Mouse (Mus musculus) heart, postnatal 14 days (tissue): Measurements from ENCODE around the gene AI413582. TPM values are rescaled to one million over a fixed set of nuclear protein-coding genes. Genes with fewer than 3 reads are reported as not detected.

Experiments
- DNase-seq, 2 experiments: peaks; one replicate each; pipeline ENCODE4 v3.0.0; 2021 to 2022
- intact Hi-C: fragments of 180-260 bp; cut with DNase I; formaldehyde crosslinking; loops from one replicate; pipeline ENCODE4 v1.15.1; 2025
- long read RNA-seq, 2 experiments: library from polyadenylated mRNA; stranded (forward); transcript quantifications; one replicate each; pipeline ENCODE4 v2.0.0; 2021
- total RNA-seq, 2 experiments: library from RNA; stranded (reverse); gene quantifications; 2 replicates each; pipeline ENCODE4 v1.2.3; 2021

The AI413582 gene
- 10 to 100 TPM in 1 of 2 experiments, 1 to 10 TPM in 1; 10.0 to 10.4 TPM for total RNA-seq
- long read RNA-seq, experiment 1, transcript AI413582-204 (5 exons, 862 nt), result major isoform, 7 of 8 reads
- long read RNA-seq, experiment 1, partial matches to known transcripts, result 1 of 8 reads
- long read RNA-seq, experiment 1, other reads (novel, unspliced or antisense), result 0 of 8 reads
- long read RNA-seq, experiment 2, transcript AI413582-204 (5 exons, 862 nt), result major isoform, 5 of 7 reads
- long read RNA-seq, experiment 2, partial matches to known transcripts, result 0 of 7 reads
- long read RNA-seq, experiment 2, other reads (novel, unspliced or antisense), result 1 of 7 reads

- intact Hi-C loops, result loop anchor here (2.0 to 10.0 kb wide), 2 partner anchors 65 to 199 kb away; no protein-coding TSS in a partner anchor
- DNase-seq, result peak; percentile 98
These were observed at the start of gene AI413582 for GRCm38 (mm10) chr17:27565163-27565941. Gene AI413582, minus strand, starts transcription at chr17:27565756.

DNA sequence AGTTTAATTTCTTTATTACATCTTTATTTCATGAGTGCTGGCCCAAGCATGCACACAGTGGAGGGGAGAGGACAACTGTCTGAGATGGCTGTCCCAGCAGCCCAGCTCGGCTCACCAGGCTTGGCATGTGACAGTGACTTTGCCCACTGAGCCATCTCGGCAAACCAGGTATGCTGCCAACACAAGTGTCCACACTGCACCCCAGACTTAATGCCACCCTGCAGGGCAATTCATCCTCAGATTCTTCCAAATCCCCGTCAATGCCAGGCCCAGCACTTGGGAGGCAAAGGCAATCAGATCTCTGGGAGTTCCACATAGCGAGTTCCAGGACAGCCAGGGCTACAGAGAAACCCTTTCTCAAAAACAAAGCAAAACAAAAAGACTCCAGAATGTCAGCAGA lies 47.5 kb upstream of the AI413582 start:
- DNase-seq, result no peak
- intact Hi-C loops, result no loop called here

GRCm38 (mm10) chr17:27611994-27612393 lies 46.4 kb upstream of the AI413582 start:
- intact Hi-C loops, result no loop called here
- DNase-seq, result no peak

DNA sequence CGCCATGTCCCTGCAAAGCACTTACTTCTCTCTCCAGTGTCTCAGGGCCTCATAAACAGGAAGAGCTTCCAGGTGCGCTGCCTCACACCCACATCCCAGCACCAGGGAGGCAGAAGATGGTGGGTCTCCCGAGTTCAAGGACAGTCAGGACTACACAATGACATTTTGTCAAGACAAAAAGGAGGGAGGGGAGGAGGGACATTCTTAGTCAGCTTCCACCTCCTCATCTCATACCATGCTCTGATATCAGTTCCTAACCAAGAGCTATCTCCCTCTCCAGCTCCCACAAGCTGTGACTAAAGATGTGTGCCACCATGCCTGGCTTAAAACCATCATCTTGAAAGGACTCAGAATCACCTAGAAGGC lies 45.9 kb upstream of the AI413582 start:
- no peak for DNase-seq
- intact Hi-C loops, result no loop called here

DNA sequence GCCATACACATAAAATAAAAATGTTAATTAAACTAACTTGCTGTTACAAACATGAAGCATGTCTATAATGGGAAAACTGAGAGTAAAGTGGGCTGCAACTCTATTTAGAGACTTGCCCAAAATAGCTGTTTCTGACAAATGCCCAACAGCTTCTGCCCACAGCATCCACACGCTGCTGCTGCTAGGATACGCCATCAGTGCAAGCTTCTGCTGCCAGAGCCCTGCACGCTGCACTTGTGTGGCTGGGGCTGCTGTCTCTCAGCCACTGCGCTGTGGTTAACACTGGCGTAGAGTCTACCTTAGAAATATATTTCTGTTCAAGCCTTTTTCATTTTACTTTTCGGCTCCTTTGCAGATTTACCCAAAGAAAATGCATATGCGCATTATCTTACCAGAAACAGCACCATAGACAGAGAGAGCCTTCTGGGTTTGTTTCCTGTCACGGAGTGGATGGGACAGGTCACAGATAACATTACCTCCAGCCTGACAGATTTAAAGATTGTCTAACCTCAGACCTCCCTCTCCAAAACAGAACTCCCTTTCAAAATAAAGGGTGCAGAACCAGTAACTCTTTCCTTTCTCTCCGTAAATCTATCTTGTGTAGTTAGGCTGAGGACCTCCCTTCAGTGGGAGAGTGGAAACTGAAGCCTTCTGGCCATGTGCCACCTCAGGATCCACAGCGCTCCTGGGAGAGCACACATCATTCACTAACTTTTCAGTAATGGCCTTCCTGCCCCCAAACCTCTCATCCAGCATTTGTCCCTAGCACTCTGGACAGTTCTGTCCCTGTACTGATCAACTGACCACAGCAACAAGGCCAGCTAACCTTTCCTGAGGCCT lies 45.3 kb upstream of the AI413582 start:
- intact Hi-C loops, result no loop called here
- DNase-seq, result no peak

DNA sequence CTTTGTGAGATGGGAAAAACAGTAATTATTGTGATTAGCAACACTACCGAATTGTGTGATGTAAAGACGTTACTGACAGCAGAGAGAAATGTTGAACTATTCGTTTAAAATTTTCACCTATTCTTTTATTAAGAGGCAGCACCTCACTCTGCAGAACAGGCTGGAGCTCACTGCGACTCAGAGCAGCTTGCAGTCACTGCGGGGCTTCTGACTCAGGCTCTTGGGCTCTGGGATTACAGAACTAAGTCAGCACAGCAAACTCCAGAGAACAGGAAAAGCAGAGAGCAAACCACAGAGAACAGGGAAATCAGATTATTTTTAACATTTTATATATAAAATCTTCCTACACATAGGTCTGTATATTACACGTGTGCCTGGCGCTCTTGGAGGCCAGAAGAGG lies 44.0 kb upstream of the AI413582 start:
- DNase-seq, result no peak
- intact Hi-C loops, result no loop called here

DNA sequence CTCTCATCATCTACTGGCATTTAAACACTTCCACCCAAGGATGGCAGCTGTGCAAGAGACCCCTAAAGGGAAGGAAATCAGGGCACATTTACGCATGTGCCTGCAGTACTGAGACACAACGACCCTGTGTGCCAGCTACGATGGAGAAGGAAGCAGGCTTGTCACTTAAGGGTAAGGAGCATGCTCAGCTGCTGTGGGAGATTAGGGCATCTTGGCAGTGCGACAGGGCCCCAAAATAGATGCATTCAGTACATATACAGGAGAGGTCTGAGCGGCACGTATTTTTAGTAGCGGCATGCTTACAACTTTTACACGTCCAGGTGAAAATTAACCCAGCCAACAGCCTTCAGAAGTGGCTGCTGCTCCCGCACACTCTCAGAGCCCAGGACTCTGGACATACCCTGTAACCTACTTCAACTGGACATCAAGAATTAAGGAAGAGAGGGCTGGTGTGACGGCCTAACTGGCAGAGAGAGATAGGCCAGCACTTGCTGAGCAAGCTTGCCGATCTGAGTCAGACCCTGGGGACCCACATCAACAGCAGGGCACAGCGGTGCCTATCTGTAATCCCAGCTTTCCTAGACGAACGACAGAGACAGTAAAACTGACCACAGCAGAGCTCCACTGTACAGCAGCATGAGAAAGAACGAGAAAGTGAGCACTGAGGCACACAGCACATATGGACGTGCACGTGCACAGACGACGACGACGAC lies 38.1 kb upstream of the AI413582 start:
- intact Hi-C loops, result loop anchor here (2.0 kb wide), 1 partner anchor 19 kb away; the partner anchor contains the start of gene Nudt3
- DNase-seq, result peak; percentile 60 to 70

- intact Hi-C loops, result no loop called here
- no peak for DNase-seq
These were observed 37.5 kb upstream of the AI413582 start for GRCm38 (mm10) chr17:27603036-27603435.

GRCm38 (mm10) chr17:27600869-27601268 lies 35.3 kb upstream of the AI413582 start:
- no peak for DNase-seq
- intact Hi-C loops, result no loop called here

- DNase-seq, result no peak
- intact Hi-C loops, result no loop called here
These were observed 34.7 kb upstream of the AI413582 start for GRCm38 (mm10) chr17:27600286-27600685.

GRCm38 (mm10) chr17:27596376-27597190 lies 31.0 kb upstream of the AI413582 start:
- intact Hi-C loops, result no loop called here
- DNase-seq, result peak; percentile 43 to 57

DNA sequence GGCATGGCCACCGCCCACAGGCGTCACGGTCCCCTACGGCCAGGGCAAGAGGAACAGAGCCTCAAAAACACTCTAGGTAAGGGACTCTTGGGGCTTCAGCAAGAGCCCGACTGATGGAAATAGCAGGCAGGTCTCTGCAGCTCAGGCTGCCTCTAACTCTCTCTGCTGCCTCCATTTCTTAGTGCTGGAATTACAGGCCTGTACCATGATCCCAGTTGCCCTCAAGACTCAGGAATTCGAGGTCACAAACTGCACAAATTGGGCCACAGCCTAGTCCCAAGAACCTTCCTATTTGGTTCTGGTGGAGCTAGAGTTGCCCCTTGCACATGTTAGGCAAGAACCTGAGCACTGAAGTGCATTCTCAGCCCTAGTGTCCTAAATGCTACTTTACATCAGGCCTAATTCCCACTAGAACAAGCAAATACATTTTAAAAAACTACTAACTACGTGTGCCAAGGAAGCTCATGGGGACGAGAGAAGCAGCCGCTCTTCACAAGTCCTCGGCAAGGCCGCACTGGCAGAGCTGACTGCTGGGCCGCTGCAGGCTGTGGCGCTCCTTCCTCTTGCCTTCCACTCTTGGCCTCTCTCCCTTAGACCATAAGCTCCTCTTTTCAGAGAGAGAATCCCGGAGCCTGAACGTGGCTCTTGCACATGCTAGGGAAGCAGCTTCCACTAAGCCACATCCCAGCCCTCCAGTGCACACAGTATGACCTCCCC lies 30.3 kb upstream of the AI413582 start:
- intact Hi-C loops, result no loop called here
- DNase-seq, result no peak

DNA sequence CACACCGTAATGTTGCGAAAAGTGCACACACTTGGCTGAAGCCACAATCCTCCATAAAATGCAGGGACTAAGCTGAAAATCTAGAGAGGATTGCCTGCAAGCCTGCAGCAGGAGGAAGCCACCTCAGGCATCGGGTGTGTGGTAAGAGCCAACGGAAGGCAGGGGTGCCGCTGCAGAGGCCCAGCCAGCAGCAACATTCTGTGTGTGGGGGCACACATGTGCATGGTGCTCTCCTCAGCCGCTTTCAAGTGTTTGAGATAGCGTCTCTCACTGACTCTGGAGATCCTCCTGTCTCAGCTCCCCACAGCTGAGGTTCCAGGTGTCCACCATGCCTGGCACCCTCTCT lies 27.0 kb upstream of the AI413582 start:
- no peak for DNase-seq
- intact Hi-C loops, result no loop called here

GRCm38 (mm10) chr17:27591826-27592564 lies 26.4 kb upstream of the AI413582 start:
- DNase-seq, result no peak
- intact Hi-C loops, result no loop called here

DNA sequence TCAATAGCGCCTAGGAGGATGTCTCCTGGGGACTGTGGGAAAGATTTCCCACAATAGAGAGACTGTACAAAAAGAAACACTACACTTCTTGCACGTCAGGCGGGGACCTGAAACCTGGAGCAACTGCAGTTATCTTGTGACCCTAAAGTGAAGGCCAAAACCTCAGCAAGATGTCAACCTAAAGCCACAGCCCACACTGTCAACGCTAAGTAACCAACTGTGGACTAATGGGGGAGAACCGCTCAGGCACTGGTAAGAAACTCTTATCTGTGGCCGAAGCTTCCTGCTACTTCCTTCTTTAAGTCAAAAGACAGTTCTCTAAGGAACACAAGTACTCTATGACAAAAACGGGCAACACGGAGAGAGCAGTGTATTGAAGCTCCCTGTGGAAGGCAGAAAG lies 22.7 kb upstream of the AI413582 start:
- no peak for DNase-seq
- intact Hi-C loops, result loop anchor here (5.0 kb wide), 1 partner anchor 34 kb away; the partner anchor contains the start of gene Nudt3

DNA sequence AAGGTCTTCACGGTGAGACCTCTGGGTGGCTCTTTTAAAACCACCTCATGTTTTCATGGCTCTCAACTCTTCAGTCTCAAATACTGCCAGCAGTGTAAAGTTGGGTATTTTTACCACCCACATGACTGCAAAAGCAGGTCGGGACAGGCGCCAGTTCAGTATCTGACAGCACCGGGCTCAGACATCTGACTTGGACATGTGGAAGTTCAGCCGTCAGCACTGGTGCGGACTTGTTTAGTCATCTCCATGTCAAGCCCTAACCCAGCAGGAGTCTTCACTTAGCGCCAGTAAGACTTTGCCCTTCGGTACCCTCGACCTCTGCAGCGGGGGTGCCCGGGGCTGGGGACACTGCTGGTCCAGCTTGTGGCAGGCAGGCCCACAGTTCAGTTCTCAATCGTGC lies 21.7 kb upstream of the AI413582 start:
- intact Hi-C loops, result loop anchor here (5.0 kb wide), 1 partner anchor 35 kb away; the partner anchor contains the start of gene Nudt3
- peak; percentile 62 to 72 for DNase-seq

GRCm38 (mm10) chr17:27586661-27587060 lies 21.1 kb upstream of the AI413582 start:
- no peak for DNase-seq
- intact Hi-C loops, result loop anchor here (5.0 kb wide), 1 partner anchor 36 kb away; the partner anchor contains the start of gene Nudt3
